Mouse (Mus musculus): Measurements from ENCODE around the gene Zdhhc8. TPM values are rescaled to one million over a fixed set of nuclear protein-coding genes. Genes with fewer than 3 reads are reported as not detected.

Zdhhc8 gene
- polyA plus RNA-seq, 1 experiment from 2014 or later: 17.4 TPM

GRCm38 (mm10) chr16:18220856-18221542, 13.9 kb downstream of the Zdhhc8 start:
- Histone ChIP-seq H3K27ac (ENCODE audit: low read length) (no peak overlapping the region), H3K4me2 (ENCODE audit: low read length) (no peak overlapping the region), H3K9ac (replicated peaks; ENCODE audit: low read depth, low read length) (no peak overlapping the region), H3K27me3 (replicated peaks; ENCODE audit: control insufficient read depth, insufficient read depth, low read length) (no peaks in the 10 kb centered on the region), H3K4me3 (replicated peaks; ENCODE audit: low read length) (no peak overlapping the region), H3K4me1 (replicated peaks; ENCODE audit: control insufficient read depth, insufficient read depth, low read length) (peaks cover 5% of the 10 kb centered on the region; the same call in 1 of the 2 replicates), H3K9me3 (ENCODE audit: control insufficient read depth, low read length) (no peaks in the 10 kb centered on the region), H3K36me3 (ENCODE audit: control insufficient read depth, insufficient read depth) (peaks cover 24% of the 10 kb centered on the region)
- WGBS: 87% methylated on average over 6 of the region's 6 CpGs
- no peak for ATAC-seq

GRCm38 (mm10) chr16:18220001-18220400, 14.9 kb downstream of the Zdhhc8 start:
- no peak overlapping the region for H3K4me2 ChIP-seq (ENCODE audit: low read length)
- H3K36me3 ChIP-seq (ENCODE audit: control insufficient read depth, insufficient read depth): peaks cover 15% of the 10 kb centered on the region
- H3K4me3 ChIP-seq (replicated peaks; ENCODE audit: low read length): no peak overlapping the region
- H3K9ac ChIP-seq (replicated peaks; ENCODE audit: low read depth, low read length): no peak overlapping the region
- no peaks in the 10 kb centered on the region for H3K27me3 ChIP-seq (replicated peaks; ENCODE audit: control insufficient read depth, insufficient read depth, low read length)
- 60% methylated on average over 8 of the region's 8 CpGs for WGBS
- ATAC-seq: peak; percentile 24; the same call in 1 of the 2 replicates
- peaks cover 5% of the 10 kb centered on the region; the same call in 1 of the 2 replicates for H3K4me1 ChIP-seq (replicated peaks; ENCODE audit: control insufficient read depth, insufficient read depth, low read length)
- H3K27ac ChIP-seq (ENCODE audit: low read length): no peak overlapping the region
- H3K9me3 ChIP-seq (ENCODE audit: control insufficient read depth, low read length): no peaks in the 10 kb centered on the region

GRCm38 (mm10) chr16:18218580-18218996, 16.3 kb downstream of the Zdhhc8 start:
- Histone ChIP-seq H3K27ac (ENCODE audit: low read length) (no peak overlapping the region), H3K9me3 (ENCODE audit: control insufficient read depth, low read length) (no peaks in the 10 kb centered on the region), H3K36me3 (ENCODE audit: control insufficient read depth, insufficient read depth) (peaks cover 6% of the 10 kb centered on the region; the same call in 1 of the 2 replicates), H3K9ac (replicated peaks; ENCODE audit: low read depth, low read length) (no peak overlapping the region), H3K4me2 (ENCODE audit: low read length) (no peak overlapping the region), H3K27me3 (replicated peaks; ENCODE audit: control insufficient read depth, insufficient read depth, low read length) (no peaks in the 10 kb centered on the region), H3K4me3 (replicated peaks; ENCODE audit: low read length) (no peak overlapping the region), H3K4me1 (replicated peaks; ENCODE audit: control insufficient read depth, insufficient read depth, low read length) (peaks cover 19% of the 10 kb centered on the region)
- no peak for ATAC-seq
- 85% methylated on average over 9 of the region's 9 CpGs for WGBS

- WGBS: 80% methylated on average over 4 of the region's 4 CpGs
- H3K9me3 ChIP-seq (ENCODE audit: control insufficient read depth, low read length): no peaks in the 10 kb centered on the region
- H3K4me2 ChIP-seq (ENCODE audit: low read length): no peak within 1 kb of the TSS
- 0 out of 2 replicates have a peak, but pooled peaks cover 2% of the 10 kb centered on the region for H3K36me3 ChIP-seq (ENCODE audit: control insufficient read depth, insufficient read depth)
- no peak for ATAC-seq
- H3K4me3 ChIP-seq (replicated peaks; ENCODE audit: low read length): no peak within 1 kb of the TSS
- no peaks in the 10 kb centered on the region for H3K27me3 ChIP-seq (replicated peaks; ENCODE audit: control insufficient read depth, insufficient read depth, low read length)
- H3K4me1 ChIP-seq (replicated peaks; ENCODE audit: control insufficient read depth, insufficient read depth, low read length): peaks cover 26% of the 10 kb centered on the region
- H3K9ac ChIP-seq (replicated peaks; ENCODE audit: low read depth, low read length): no peak within 1 kb of the TSS
- no peak within 1 kb of the TSS for H3K27ac ChIP-seq (ENCODE audit: low read length)
These were observed 17.4 kb downstream of the Zdhhc8 start, which contains the start of gene Ccdc188 for GRCm38 (mm10) chr16:18217579-18217978. Ccdc188 (plus strand) TSS chr16:18217879.

- Histone ChIP-seq H3K4me2 (ENCODE audit: low read length) (peak overlapping the region; percentile 18), H3K27ac (ENCODE audit: low read length) (no peak overlapping the region; the same call in 1 of the 2 replicates), H3K4me3 (replicated peaks; ENCODE audit: low read length) (no peak overlapping the region; the same call in 1 of the 2 replicates), H3K36me3 (ENCODE audit: control insufficient read depth, insufficient read depth) (no peaks in the 10 kb centered on the region), H3K9ac (replicated peaks; ENCODE audit: low read depth, low read length) (no peak overlapping the region), H3K27me3 (replicated peaks; ENCODE audit: control insufficient read depth, insufficient read depth, low read length) (no peaks in the 10 kb centered on the region), H3K9me3 (ENCODE audit: control insufficient read depth, low read length) (no peaks in the 10 kb centered on the region), H3K4me1 (replicated peaks; ENCODE audit: control insufficient read depth, insufficient read depth, low read length) (peaks cover 27% of the 10 kb centered on the region)
- ATAC-seq: no peak
- 51% methylated on average over 7 of the region's 7 CpGs for WGBS
These were observed 20.1 kb downstream of the Zdhhc8 start for GRCm38 (mm10) chr16:18214858-18215257.

GRCm38 (mm10) chr16:18213689-18214088, 21.2 kb downstream of the Zdhhc8 start:
- Histone ChIP-seq H3K9me3 (ENCODE audit: control insufficient read depth, low read length) (no peaks in the 10 kb centered on the region), H3K36me3 (ENCODE audit: control insufficient read depth, insufficient read depth) (no peaks in the 10 kb centered on the region), H3K27ac (ENCODE audit: low read length) (peak overlapping the region; percentile 9), H3K9ac (replicated peaks; ENCODE audit: low read depth, low read length) (peak overlapping the region; percentile 2; the same call in 1 of the 2 replicates), H3K27me3 (replicated peaks; ENCODE audit: control insufficient read depth, insufficient read depth, low read length) (no peaks in the 10 kb centered on the region), H3K4me2 (ENCODE audit: low read length) (0 out of 2 replicates have a peak overlapping the region, but pooled peaks have one; percentile 18), H3K4me3 (replicated peaks; ENCODE audit: low read length) (no peak overlapping the region), H3K4me1 (replicated peaks; ENCODE audit: control insufficient read depth, insufficient read depth, low read length) (peaks cover 25% of the 10 kb centered on the region)
- ATAC-seq: peak; percentile 88
- WGBS: 17% methylated on average over 6 of the region's 6 CpGs

- Histone ChIP-seq H3K27me3 (replicated peaks; ENCODE audit: control insufficient read depth, insufficient read depth, low read length) (no peaks in the 10 kb centered on the region), H3K9ac (replicated peaks; ENCODE audit: low read depth, low read length) (0 out of 2 replicates have a peak overlapping the region, but pooled peaks have one; percentile 20), H3K4me3 (replicated peaks; ENCODE audit: low read length) (no peak overlapping the region), H3K4me2 (ENCODE audit: low read length) (no peak overlapping the region), H3K36me3 (ENCODE audit: control insufficient read depth, insufficient read depth) (no peaks in the 10 kb centered on the region), H3K27ac (ENCODE audit: low read length) (no peak overlapping the region), H3K4me1 (replicated peaks; ENCODE audit: control insufficient read depth, insufficient read depth, low read length) (peaks cover 25% of the 10 kb centered on the region), H3K9me3 (ENCODE audit: control insufficient read depth, low read length) (no peaks in the 10 kb centered on the region)
- peak; percentile 14; the same call in 1 of the 2 replicates for ATAC-seq
- 50% methylated on average over 10 of the region's 10 CpGs for WGBS
These were observed 23.3 kb downstream of the Zdhhc8 start for GRCm38 (mm10) chr16:18211417-18212171.

- Histone ChIP-seq H3K9ac (replicated peaks; ENCODE audit: low read depth, low read length) (0 out of 2 replicates have a peak overlapping the region, but pooled peaks have one; percentile 20), H3K27ac (ENCODE audit: low read length) (no peak overlapping the region), H3K27me3 (replicated peaks; ENCODE audit: control insufficient read depth, insufficient read depth, low read length) (no peaks in the 10 kb centered on the region), H3K4me3 (replicated peaks; ENCODE audit: low read length) (no peak overlapping the region), H3K9me3 (ENCODE audit: control insufficient read depth, low read length) (no peaks in the 10 kb centered on the region), H3K4me2 (ENCODE audit: low read length) (no peak overlapping the region), H3K36me3 (ENCODE audit: control insufficient read depth, insufficient read depth) (no peaks in the 10 kb centered on the region), H3K4me1 (replicated peaks; ENCODE audit: control insufficient read depth, insufficient read depth, low read length) (peaks cover 25% of the 10 kb centered on the region)
- no peak for ATAC-seq
- WGBS: 24% methylated on average over 7 of the region's 8 CpGs
These were observed 24.1 kb downstream of the Zdhhc8 start for GRCm38 (mm10) chr16:18210701-18211416.
